Mouse (Mus musculus) lung, postnatal 36 days (tissue): ENCODE results near the gene Pheta2.
"Not testable (repeated sequence)": the region's sequence is repeated elsewhere in the genome, so short reads cannot be mapped to it uniquely, and the experiment has no call there.

Source experiments
- DNase-seq: peaks from one replicate; pipeline ENCODE4 v3.0.0; 2022; ENCODE audit warnings: mixed read lengths

Pheta2 gene

GRCm38 (mm10) chr15:82343368-82344287, 4.9 kb downstream of the Pheta2 start:
- no peak for DNase-seq

DNA sequence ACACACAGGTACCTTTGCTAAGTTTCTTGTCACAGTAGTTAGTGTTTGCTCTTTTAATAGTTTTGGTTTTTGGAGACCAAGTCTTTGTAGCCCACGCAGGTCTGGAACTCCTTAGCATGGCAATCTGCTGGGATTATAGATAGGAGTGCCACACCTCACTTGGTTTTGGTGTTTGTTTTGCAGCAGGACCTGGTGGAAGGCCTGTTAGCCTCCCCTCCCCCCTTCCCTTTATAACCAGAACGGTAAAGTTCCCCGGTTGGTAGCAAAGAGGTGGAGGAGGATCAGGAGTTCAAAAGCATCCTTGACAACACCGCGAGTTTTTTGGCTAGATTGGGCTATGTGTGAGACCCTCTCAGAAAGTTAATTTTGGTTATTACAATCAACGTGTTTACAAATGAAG, 6.2 kb downstream of the Pheta2 start:
- no peak for DNase-seq

GRCm38 (mm10) chr15:82345820-82346470, 7.2 kb downstream of the Pheta2 start:
- peak; percentile 100 for DNase-seq

- DNase-seq, result no peak
Measured at GRCm38 (mm10) chr15:82346580-82347302, 8.0 kb downstream of the Pheta2 start.

DNA sequence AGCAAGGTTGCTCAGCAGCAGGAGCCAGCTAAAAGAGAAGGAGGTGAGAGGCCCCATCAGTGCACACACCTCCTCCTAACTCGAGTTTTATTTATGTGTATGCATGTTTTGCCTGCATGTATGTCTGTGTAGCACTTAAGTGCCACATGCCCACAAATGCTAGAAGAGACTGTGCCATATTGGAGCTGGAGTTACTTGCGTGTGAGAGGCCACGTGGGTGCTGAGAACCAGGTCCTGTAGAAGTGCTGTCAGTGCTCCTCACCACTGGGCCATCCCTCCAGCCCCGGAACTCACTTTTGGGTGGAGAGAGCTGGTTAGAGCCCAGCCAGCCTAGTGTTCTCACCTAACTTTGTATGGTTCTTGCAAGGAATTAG, 8.5 kb downstream of the Pheta2 start:
- no peak for DNase-seq

GRCm38 (mm10) chr15:82347852-82348251, 9.1 kb downstream of the Pheta2 start:
- no peak for DNase-seq

DNA sequence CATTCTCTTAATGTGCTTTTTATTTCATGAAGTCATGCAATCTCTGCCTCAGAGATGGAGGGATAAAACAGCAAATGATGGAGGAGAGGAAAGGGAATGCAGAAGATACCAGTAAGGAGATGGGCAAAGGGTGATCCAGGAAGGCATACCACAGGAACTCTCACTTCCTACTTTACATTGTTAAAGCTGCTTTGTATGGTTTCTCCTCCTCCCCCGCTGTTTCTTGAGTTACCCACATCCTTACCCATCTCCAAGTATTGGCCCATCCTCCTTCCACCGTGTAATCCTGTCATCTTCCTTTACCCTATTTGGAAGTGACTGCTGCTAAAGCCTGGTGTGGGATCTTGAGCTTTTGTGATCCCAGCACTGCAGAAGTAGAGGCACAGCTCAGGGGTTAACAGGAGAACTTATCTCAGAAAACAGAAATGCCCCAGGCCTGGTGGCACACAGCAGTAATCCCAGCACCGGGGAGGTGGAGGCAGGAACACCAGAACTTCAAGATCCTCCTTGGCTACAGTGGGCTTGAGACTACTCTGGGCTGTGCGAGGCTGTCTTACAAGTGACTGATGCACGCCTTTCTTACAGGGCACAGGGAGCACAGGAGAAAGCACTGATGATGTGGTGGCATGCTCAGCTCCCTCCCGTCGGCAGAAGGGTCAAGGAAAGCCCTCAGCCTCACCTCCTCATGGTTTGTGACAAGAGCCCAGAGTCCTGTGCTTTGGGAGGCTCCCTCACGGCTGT, 9.7 kb downstream of the Pheta2 start:
- no peak for DNase-seq

- no peak for DNase-seq
Measured at GRCm38 (mm10) chr15:82348999-82349341, 10.2 kb downstream of the Pheta2 start.

DNA sequence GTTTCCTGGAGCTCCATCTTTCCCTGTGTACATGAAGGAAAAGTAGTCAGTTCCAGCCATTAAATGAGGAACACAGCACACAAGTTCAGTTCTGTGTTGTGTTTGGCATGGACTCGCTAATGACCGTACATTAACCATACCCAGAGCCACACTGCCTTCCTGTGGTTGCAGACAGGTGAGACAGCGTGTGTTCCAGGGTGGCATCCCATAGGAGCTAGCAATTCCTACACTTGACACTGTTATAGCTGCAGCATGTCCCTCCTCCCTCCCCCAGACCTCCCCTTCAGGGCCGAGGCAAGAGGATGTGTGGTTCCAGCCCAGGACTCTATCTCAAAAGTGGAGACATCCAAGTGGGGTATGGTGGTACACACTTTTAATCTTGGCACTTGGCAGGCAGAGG, 11.6 kb downstream of the Pheta2 start:
- no peak for DNase-seq

- no peak for DNase-seq
Measured at GRCm38 (mm10) chr15:82351480-82351879, 12.7 kb downstream of the Pheta2 start.

DNA sequence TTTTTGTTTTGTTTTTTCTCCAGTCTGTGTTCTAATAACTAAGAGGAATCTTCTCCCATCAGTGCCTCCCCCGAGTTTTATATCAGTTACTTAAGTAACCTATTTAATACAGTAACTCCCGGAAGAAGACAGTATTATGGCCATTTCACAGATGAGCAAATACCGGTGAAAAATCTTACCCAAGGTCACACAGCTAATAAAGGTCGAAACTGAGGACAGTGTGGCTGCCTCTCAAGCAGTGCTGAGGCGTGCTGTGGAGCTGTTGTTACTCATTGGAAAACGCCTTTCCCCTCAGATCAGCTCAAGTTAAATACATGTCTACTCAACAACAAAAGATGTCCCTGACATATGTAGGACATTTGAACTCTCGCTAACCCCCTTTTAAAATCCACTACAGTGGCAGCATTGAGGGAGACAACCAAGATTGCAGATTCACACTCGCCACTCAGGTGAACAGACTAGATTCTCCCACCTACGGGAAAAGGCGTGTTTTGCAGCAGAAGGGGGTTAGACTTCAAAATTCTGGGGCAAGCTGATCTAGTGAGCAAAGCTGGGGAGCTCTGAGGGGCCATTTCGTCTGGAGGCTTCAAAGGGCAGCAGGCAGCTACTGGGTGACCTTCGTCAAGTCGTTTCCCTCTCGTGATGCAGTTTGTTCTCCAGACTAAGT, 14.5 kb downstream of the Pheta2 start:
- DNase-seq, result no peak

GRCm38 (mm10) chr15:82353745-82354113, 15.0 kb downstream of the Pheta2 start:
- no peak for DNase-seq

- DNase-seq, result peak; percentile 98
Measured at GRCm38 (mm10) chr15:82354126-82354945, 15.6 kb downstream of the Pheta2 start, which contains the start of gene Ndufa6. Gene Ndufa6 (minus strand): TSS chr15:82354322.

DNA sequence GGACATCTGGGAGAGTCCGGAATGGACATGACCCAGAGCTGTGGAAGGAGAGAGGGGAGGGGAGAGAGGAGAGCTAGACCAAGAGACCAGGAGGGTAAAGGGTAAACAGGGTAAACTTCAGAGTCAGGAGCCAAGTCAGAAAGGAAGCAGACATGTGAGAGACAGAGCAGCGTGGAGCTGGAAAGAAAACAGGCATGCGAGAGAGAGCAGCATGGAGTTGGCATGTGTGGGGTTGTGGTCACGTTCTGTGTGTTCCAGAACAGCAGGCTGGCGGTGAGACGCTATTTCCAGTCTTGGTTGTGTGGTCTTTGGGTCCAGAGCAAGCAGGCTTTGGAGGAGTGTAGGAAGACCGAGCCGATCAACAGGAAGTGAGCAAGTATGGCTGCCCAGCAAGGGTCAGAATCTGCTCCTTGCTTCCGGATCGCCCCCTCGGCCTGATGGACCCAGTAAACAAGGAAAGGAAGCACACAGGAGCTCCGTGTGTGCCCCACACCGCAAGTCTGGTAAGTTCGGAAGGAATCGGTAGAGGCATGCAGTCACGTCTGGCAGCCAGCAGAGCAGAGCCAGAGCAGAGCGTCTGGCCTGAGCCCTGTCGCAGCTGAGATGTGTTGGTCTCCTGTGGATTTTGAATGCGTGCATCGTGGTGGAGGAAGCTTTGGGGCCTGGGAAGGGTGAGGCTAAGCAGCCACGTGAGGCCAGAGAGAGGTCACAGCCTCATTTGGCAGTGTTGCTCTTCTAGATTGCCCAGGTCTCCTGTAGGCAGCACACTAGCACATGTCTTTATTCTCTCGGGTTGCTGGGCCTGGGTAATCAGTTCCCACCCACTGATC, 19.9 kb downstream of the Pheta2 start:
- no peak for DNase-seq

DNA sequence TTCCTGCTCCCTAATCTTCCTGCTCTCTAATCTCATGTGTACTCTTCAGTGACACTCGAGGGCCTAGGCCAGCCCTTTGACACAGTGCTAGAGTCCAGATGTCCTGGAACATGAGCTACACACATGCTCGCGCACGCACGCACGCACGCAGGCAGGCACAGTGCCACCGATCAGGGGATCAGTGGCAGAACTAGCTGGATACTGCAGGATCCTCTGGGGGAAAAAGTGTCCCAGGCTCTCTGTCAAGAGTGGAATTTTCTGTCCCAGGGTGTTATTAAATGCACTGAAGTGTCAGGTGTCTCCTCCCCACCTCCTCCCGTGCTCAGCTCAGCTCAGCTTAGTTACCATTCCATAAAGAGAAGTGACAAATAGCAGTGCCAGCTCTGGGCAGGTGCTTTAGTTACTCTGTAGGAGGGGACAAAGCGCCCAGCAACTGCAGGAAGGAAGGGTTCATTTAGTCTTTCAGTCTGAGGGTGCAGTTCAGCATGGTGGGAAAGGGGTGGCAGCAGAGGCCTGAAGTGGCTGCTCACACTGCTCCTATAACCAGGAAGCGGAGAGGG, 22.8 kb downstream of the Pheta2 start:
- DNase-seq, result no peak

GRCm38 (mm10) chr15:82362234-82362633, 23.5 kb downstream of the Pheta2 start:
- DNase-seq, result no peak

DNA sequence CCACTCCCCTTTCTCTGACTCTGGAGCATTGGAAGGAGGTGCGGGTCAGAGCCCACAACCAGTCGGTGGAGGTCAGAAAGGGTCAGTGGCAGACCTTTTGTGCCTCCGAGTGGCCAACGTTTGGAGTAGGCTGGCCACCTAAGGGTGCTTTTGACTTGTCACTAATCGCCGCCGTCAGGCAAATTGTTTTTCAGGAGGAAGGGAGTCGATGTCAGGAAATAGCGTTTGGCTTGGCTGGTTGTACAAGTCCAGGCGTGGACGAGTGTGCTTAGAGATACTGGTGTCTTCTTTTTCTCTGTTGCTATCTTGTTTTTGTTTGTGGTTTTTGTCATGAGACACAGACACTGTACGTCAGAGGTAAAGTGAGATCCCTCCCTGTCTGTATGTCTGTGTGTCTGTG, 25.1 kb downstream of the Pheta2 start:
- DNase-seq, result not testable (repeated sequence)

- not testable (repeated sequence) for DNase-seq
Measured at GRCm38 (mm10) chr15:82364561-82364960, 25.8 kb downstream of the Pheta2 start.

- no peak for DNase-seq
Measured at GRCm38 (mm10) chr15:82368146-82368545, 29.4 kb downstream of the Pheta2 start.

DNA sequence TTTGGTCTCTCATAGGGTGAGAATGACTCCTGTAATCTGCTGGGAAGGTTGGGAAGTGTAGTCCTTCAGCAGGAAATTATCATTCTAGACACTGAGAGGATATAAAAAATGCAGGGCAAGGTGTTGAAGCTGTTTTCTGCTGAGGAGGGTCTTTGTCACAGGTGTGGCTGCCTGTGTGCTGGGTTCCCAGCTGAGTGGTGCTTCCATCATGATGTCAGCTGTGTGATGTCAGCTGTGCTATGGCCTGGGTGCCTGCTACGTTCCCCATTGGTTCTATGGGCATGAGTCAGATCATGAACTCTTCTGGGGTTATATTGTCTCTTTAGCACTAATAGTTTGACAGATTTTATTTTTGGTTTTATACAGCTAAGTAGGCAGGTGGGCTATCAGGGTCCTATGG, 30.1 kb downstream of the Pheta2 start:
- no peak for DNase-seq
